In the genomic region with DNA sequence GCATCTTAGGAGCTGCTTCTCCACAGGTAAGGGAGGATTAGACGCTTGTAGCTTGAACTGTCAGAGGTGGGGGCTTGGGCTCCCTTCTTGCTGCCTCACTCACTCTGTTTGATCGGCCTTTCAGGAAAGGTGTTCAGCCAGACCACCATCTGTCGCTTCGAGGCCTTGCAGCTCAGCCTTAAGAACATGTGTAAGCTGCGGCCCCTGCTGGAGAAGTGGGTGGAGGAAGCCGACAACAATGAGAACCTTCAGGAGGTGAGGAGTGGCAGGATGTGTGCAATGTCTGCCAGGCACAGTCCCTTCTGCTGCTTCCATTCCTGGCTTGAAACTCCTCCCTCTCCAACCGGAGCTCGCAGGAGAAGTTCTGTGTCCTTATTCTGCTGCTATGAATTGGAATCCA, we compare ENCODE assay signal across 9 mouse cellular contexts. TPM values are rescaled to one million over a fixed set of nuclear protein-coding genes. Genes with fewer than 3 reads are reported as not detected.
DNase-seq lines count a peak whose midpoint lies in the region; ATAC-seq lines count a peak whose summit lies in the region.
"Had no signal": no experiment of that assay in that cellular context is flagged by ENCODE, and none has a peak within 500 bp of the region (broad histone marks: within the 10 kb centered on the region; RNA-seq: fewer than 3 reads in every experiment).

No protein-coding gene starts in this region.

- H3K4me1 ChIP-seq in midbrain, embryonic 14.5 days (ENCODE audit: control insufficient read depth, insufficient read depth, low read length) = no peaks in the 10 kb centered on the region
- H3K4me1 ChIP-seq in midbrain, embryonic 15.5 days = no peaks in the 10 kb centered on the region

- DNase-seq in midbrain, embryonic 14.5 days = peak; percentile 60
- DNase-seq in brain, adult 2 months (ENCODE audit: low read depth, low spot score) = peak; percentile 41
- peak; percentile 34 to 46 for DNase-seq in natural killer cell, adult 2 months (ENCODE audit: low spot score in 2 of 2)
- DNase-seq in layer of hippocampus, adult 8-10 months (ENCODE audit: low spot score in 2 of 2) = no peak

- H3K36me3 ChIP-seq in midbrain, embryonic 14.5 days (ENCODE audit: control insufficient read depth, insufficient read depth, low read length) = no peaks in the 10 kb centered on the region
- no peaks in the 10 kb centered on the region for H3K36me3 ChIP-seq in midbrain, embryonic 15.5 days (replicated peaks)
- H3K36me3 ChIP-seq: neural tube, embryonic 13.5 days had no signal

- no peak overlapping the region for H3K27ac ChIP-seq in midbrain, embryonic 14.5 days (replicated peaks; ENCODE audit: low read depth, low read length)
- H3K27ac ChIP-seq in midbrain, embryonic 15.5 days = no peak overlapping the region
- H3K27ac ChIP-seq: neural tube, embryonic 13.5 days had no signal

- H3K4me2 ChIP-seq in midbrain, embryonic 14.5 days (ENCODE audit: low read length) = no peak overlapping the region
- H3K4me2 ChIP-seq in midbrain, embryonic 15.5 days = no peak overlapping the region
- H3K4me2 ChIP-seq: neural tube, embryonic 13.5 days had no signal

- H3K9ac ChIP-seq in midbrain, embryonic 14.5 days (replicated peaks; ENCODE audit: low read length) = no peak overlapping the region
- no peak overlapping the region for H3K9ac ChIP-seq in midbrain, embryonic 15.5 days
- H3K9ac ChIP-seq: neural tube, embryonic 13.5 days had no signal

- WGBS in midbrain, embryonic 14.5 days = 34% methylated on average over 8 of the region's 8 CpGs
- 34% methylated on average over 8 of the region's 8 CpGs for WGBS in midbrain, embryonic 15.5 days

- H3K4me3 ChIP-seq in midbrain, embryonic 14.5 days (replicated peaks; ENCODE audit: low read depth, low read length) = no peak overlapping the region
- no peak overlapping the region for H3K4me3 ChIP-seq in midbrain, embryonic 15.5 days
- H3K4me3 ChIP-seq: neural tube, embryonic 13.5 days had no signal

- no peak for ATAC-seq in midbrain, embryonic 14.5 days (ENCODE audit: low FRiP score, low TSS enrichment)
- ATAC-seq in midbrain, embryonic 15.5 days (replicated peaks) = no peak
- peak; percentile 59 for ATAC-seq in granulocyte monocyte progenitor cell, adult 5-6 weeks (replicated peaks; ENCODE audit: poor library complexity, severe bottlenecking)
- ATAC-seq in cerebellum, adult (ENCODE audit: insufficient number of reproducible peaks, low FRiP score, low TSS enrichment) = no peak

- H3K9me3 ChIP-seq in midbrain, embryonic 14.5 days (ENCODE audit: control insufficient read depth, low read length) = no peaks in the 10 kb centered on the region
- no peaks in the 10 kb centered on the region for H3K9me3 ChIP-seq in midbrain, embryonic 15.5 days
- H3K9me3 ChIP-seq: neural tube, embryonic 13.5 days had no signal

- peaks cover 22% of the 10 kb centered on the region for H3K27me3 ChIP-seq in midbrain, embryonic 14.5 days (ENCODE audit: control insufficient read depth, insufficient read depth, low read length)
- H3K27me3 ChIP-seq in midbrain, embryonic 15.5 days (replicated peaks) = peaks cover 20% of the 10 kb centered on the region

RNA-seq across cellular contexts. Expression of a gene that starts 3.5 kb away (rescaled TPM):
- polyA plus RNA-seq in midbrain, embryonic 14.5 days (2014; fragmentation: Nextera tagmentation; extraction: Ambion mirVana) = not detected in 2 replicates
- polyA plus RNA-seq in midbrain, embryonic 15.5 days (2015; fragmentation: Nextera tagmentation; extraction: Ambion mirVana) = 0.12 TPM in 1 of 2 replicates, not detected in the other
- 0.92 TPM in 1 of 2 replicates, not detected in the other for total RNA-seq in granulocyte monocyte progenitor cell, adult 5-6 weeks (2014; fragmentation: Nextera tagmentation)
- total RNA-seq in granulocyte monocyte progenitor cell, adult 5-6 weeks (2017) = not detected in 2 replicates
- total RNA-seq in layer of hippocampus, adult 8-10 months (2022) = under 1 TPM in 2 of 4 experiments, not detected in 2; 0.45 to 0.69 TPM
- total RNA-seq: heart, adult 18-20 months had no signal
- polyA plus RNA-seq: neural tube, embryonic 13.5 days had no signal

RNA-seq across cellular contexts. Expression of a gene that starts 7.3 kb away (rescaled TPM):
- 8.9 and 15.5 TPM in 2 replicates for polyA plus RNA-seq in midbrain, embryonic 14.5 days (2014; fragmentation: Nextera tagmentation; extraction: Ambion mirVana)
- 10.8 and 13.1 TPM in 2 replicates for polyA plus RNA-seq in midbrain, embryonic 15.5 days (2015; fragmentation: Nextera tagmentation; extraction: Ambion mirVana)
- total RNA-seq in granulocyte monocyte progenitor cell, adult 5-6 weeks (2014; fragmentation: Nextera tagmentation) = 20.3 and 23.9 TPM in 2 replicates
- total RNA-seq in granulocyte monocyte progenitor cell, adult 5-6 weeks (2017) = 5.3 and 8.6 TPM in 2 replicates
- total RNA-seq in layer of hippocampus, adult 8-10 months (2022) = 1 to 10 TPM; 4.5 to 6.2 (median 5.2) TPM

RNA-seq across cellular contexts. Expression of a gene that starts 7.6 kb away (rescaled TPM):
- polyA plus RNA-seq in midbrain, embryonic 14.5 days (2014; fragmentation: Nextera tagmentation; extraction: Ambion mirVana) = 1.6 and 3.4 TPM in 2 replicates
- 3.5 and 3.7 TPM in 2 replicates for polyA plus RNA-seq in midbrain, embryonic 15.5 days (2015; fragmentation: Nextera tagmentation; extraction: Ambion mirVana)
- 1.0 and 14.4 TPM in 2 replicates for total RNA-seq in granulocyte monocyte progenitor cell, adult 5-6 weeks (2014; fragmentation: Nextera tagmentation)
- total RNA-seq in granulocyte monocyte progenitor cell, adult 5-6 weeks (2017) = 2.7 and 5.3 TPM in 2 replicates
- total RNA-seq in layer of hippocampus, adult 8-10 months (2022) = 10 to 100 TPM; 12.2 to 13.5 (median 12.9) TPM

RNA-seq across cellular contexts. Expression of a gene that starts 23.7 kb away (rescaled TPM):
- 0.54 and 0.61 TPM in 2 replicates for polyA plus RNA-seq in midbrain, embryonic 14.5 days (2014; fragmentation: Nextera tagmentation; extraction: Ambion mirVana)
- polyA plus RNA-seq in midbrain, embryonic 15.5 days (2015; fragmentation: Nextera tagmentation; extraction: Ambion mirVana) = 0.56 and 0.96 TPM in 2 replicates
- not detected in 2 replicates for total RNA-seq in granulocyte monocyte progenitor cell, adult 5-6 weeks (2014; fragmentation: Nextera tagmentation)
- not detected in 2 replicates for total RNA-seq in granulocyte monocyte progenitor cell, adult 5-6 weeks (2017)
- 1 to 10 TPM in 2 of 4 experiments, under 1 TPM in 1, not detected in 1; 0.96 to 2.2 (median 2.1) TPM for total RNA-seq in layer of hippocampus, adult 8-10 months (2022)
- total RNA-seq: heart, adult 18-20 months had no signal

RNA-seq across cellular contexts. Expression of a gene that starts 39.4 kb away (rescaled TPM):
- 0.38 TPM in 1 of 2 replicates, not detected in the other for polyA plus RNA-seq in midbrain, embryonic 14.5 days (2014; fragmentation: Nextera tagmentation; extraction: Ambion mirVana)
- 0.26 and 1.6 TPM in 2 replicates for polyA plus RNA-seq in midbrain, embryonic 15.5 days (2015; fragmentation: Nextera tagmentation; extraction: Ambion mirVana)
- total RNA-seq in granulocyte monocyte progenitor cell, adult 5-6 weeks (2014; fragmentation: Nextera tagmentation) = 0.36 and 1.0 TPM in 2 replicates
- total RNA-seq in granulocyte monocyte progenitor cell, adult 5-6 weeks (2017) = 0.22 TPM in 1 of 2 replicates, not detected in the other
- under 1 TPM in 3 of 4 experiments, not detected in 1; 0.12 to 0.64 (median 0.56) TPM for total RNA-seq in layer of hippocampus, adult 8-10 months (2022)
- polyA plus RNA-seq: neural tube, embryonic 13.5 days had no signal

Comparison
In these comparisons a context has a peak if more than half of its experiments do, and no peak if none do; other contexts are left out.
1. DNase-seq: peak in midbrain, embryonic 14.5 days (single experiment), brain, adult 2 months (single experiment) and natural killer cell, adult 2 months (2 of 2); none in layer of hippocampus, adult 8-10 months (0 of 2).